Mouse (Mus musculus) lung, embryonic 15.5 days (tissue): Measurements from ENCODE around the gene Ctnna2. TPM values are rescaled to one million over a fixed set of nuclear protein-coding genes. Genes with fewer than 3 reads are reported as not detected.

Source experiments
- ATAC-seq: fragments of 200-750 bp; cut with Nextera tagmentation; 2 replicates; pipeline ENCODE4 v1.8.0; 2017; ENCODE audit warnings: moderate number of reproducible peaks, borderline replicate concordance; ENCODE audit not compliant: low FRiP score, low TSS enrichment; ENCODE audit errors: extremely low read depth
- H3K27ac ChIP-seq: fragments of 300-500 bp; sonication (generic); 2 replicates; pipeline ENCODE4 v1.5.1; 2015; ENCODE audit warnings: moderate library complexity, mild to moderate bottlenecking, inconsistent platforms
- H3K27me3 ChIP-seq: fragments of 300-500 bp; sonication (generic); 2 replicates; pipeline ENCODE4 v1.6.1; 2015; ENCODE audit warnings: inconsistent platforms
- H3K36me3 ChIP-seq: fragments of 300-500 bp; sonication (generic); 2 replicates; pipeline ENCODE4 v1.6.1; 2015; ENCODE audit warnings: inconsistent platforms
- H3K4me1 ChIP-seq: fragments of 300-500 bp; sonication (generic); 2 replicates; pipeline ENCODE4 v1.6.1; 2015; ENCODE audit warnings: inconsistent platforms
- H3K4me2 ChIP-seq: fragments of 300-500 bp; sonication (generic); 2 replicates; pipeline ENCODE4 v1.6.1; 2015; ENCODE audit warnings: inconsistent platforms, mild to moderate bottlenecking, moderate library complexity
- H3K4me3 ChIP-seq: fragments of 300-500 bp; sonication (generic); 2 replicates; pipeline ENCODE4 v1.5.1; 2015; ENCODE audit warnings: mild to moderate bottlenecking, inconsistent platforms
- H3K9ac ChIP-seq: fragments of 300-500 bp; sonication (generic); 2 replicates; pipeline ENCODE4 v1.6.1; 2015; ENCODE audit warnings: inconsistent platforms
- H3K9me3 ChIP-seq: fragments of 300-500 bp; sonication (generic); 2 replicates; pipeline ENCODE4 v1.6.1; 2016; ENCODE audit warnings: inconsistent platforms
- WGBS: fragments of 180-500 bp; shearing (Covaris S2); methylation state at CpG from one replicate; pipeline ENCODE4 v1.1.7; 2015; 5-methylcytosine and 5-hydroxymethylcytosine counted together
- polyA plus RNA-seq: library from polyadenylated mRNA; unstranded; fragments of >200 nt; fragmentation: Nextera tagmentation; extraction: Ambion mirVana; gene quantifications from 2 replicates; pipeline ENCODE4 v1.2.1, GENCODE M21; 2015

Gene Ctnna2
- polyA plus RNA-seq, 1 experiment from 2014 or later = 2.0 TPM

DNA sequence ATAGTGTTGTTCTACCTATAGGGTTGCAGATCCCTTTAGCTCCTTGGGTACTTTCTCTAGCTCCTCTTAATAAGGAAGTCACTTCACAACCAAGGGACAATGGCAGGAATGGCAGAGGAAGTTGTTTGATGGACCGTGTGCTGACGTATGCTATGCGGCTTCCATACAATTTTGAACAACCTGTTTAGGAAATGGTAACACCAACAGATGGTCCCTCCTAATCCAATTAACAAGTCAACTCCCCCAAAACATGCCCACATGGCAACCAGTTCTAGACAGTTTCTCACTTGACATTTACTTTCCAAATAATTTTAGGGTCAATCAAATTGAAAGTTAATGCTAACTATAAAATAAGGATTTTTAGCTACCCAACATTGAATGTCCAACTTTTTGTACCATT lies 176.9 kb downstream of the Ctnna2 start:
- Histone ChIP-seq H3K27me3 (no peaks in the 10 kb centered on the region), H3K27ac (no peak overlapping the region), H3K4me3 (no peak overlapping the region), H3K4me1 (no peaks in the 10 kb centered on the region), H3K36me3 (no peaks in the 10 kb centered on the region), H3K4me2 (no peak overlapping the region), H3K9ac (no peak overlapping the region), H3K9me3 (no peaks in the 10 kb centered on the region)
- 91% methylated on average over 3 of the region's 3 CpGs for WGBS
- ATAC-seq = no peak

DNA sequence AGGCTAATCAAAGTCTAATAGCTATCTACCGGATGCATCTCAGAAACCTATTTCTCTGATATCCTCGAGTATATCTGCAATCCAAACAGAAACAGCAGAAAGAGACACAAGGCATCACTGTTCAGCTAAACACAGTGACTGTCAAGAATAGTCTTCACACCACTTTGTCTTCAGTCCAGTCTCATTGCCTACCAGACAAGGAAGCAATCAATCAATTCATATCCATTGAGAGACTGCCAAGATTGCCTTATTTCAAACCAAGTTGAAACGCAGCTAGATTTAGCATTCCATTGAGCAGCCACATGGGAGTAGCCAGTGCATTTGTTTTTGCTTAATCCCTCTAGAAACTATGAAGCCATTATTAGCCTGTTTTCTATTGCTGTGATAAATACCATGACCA lies 196.2 kb downstream of the Ctnna2 start:
- WGBS = 45% methylated on average over 3 of the region's 3 CpGs
- no peak overlapping the region for H3K9ac ChIP-seq
- no peak overlapping the region for H3K27ac ChIP-seq
- no peak for ATAC-seq
- no peak overlapping the region for H3K4me3 ChIP-seq
- H3K9me3 ChIP-seq = no peaks in the 10 kb centered on the region
- no peaks in the 10 kb centered on the region for H3K27me3 ChIP-seq
- H3K4me2 ChIP-seq = no peak overlapping the region
- H3K4me1 ChIP-seq = no peaks in the 10 kb centered on the region
- H3K36me3 ChIP-seq = no peaks in the 10 kb centered on the region

DNA sequence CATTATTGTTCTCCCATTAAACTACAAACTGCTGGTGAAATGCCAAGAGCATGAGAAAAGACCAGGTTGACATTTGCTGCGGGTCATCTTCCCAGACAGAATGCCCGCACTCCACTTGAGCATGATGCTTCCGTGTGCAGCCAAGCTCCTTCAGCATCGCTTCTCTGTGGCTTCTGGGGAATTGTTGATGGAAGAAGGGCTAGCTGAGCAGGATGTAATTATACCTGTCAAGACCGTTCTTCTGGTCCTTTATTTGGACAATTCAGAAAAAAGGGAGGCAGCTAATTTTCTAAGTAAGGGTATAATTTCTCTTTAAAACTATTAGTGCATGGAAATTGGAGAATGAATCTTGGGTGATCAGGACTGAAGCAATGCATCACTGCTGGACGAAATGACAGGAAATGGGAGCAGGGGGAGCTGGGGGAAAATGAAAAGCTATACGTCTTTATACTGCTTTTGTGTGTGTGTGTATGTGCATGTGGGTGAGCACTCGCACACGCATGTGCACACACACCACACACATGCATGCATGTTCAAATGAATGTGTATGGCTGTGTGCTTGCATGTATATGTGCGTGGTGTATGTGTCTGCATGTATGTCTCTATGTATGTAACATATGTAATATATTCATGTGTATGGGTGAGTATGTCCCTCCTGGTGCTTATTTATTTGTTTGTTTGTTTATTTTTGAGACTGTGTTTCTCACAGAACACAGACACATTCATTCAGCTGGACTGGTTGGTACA lies 211.0 kb downstream of the Ctnna2 start:
- Histone ChIP-seq H3K9ac (no peak overlapping the region), H3K27me3 (no peaks in the 10 kb centered on the region), H3K27ac (no peak overlapping the region), H3K4me1 (no peaks in the 10 kb centered on the region), H3K9me3 (no peaks in the 10 kb centered on the region), H3K4me3 (no peak overlapping the region), H3K36me3 (no peaks in the 10 kb centered on the region), H3K4me2 (no peak overlapping the region)
- no peak for ATAC-seq
- 69% methylated on average over 10 of the region's 10 CpGs for WGBS

DNA sequence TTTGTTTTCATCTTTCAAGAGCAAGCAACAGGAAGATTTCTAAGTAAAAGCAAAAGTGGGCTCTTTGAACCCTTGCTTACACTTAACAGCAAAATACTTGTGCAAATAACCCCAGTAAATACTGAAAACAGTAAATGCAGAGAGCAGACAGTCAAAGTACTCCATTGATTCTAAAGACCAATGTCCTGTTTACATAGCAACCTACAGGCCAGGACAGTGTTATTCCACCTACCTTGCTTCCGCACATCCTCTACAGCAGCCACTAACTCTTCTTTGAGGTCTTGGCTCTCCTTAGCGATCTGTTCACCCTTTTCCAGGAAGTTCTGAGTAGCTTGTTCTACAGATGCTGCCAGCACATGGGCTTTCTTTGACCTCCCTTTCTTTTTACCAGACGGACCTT lies 221.3 kb downstream of the Ctnna2 start:
- WGBS = 77% methylated on average over 3 of the region's 3 CpGs
- Histone ChIP-seq H3K9ac (no peak overlapping the region), H3K27ac (no peak overlapping the region), H3K4me1 (no peaks in the 10 kb centered on the region), H3K4me3 (no peak overlapping the region), H3K27me3 (no peaks in the 10 kb centered on the region), H3K9me3 (no peaks in the 10 kb centered on the region), H3K36me3 (no peaks in the 10 kb centered on the region), H3K4me2 (no peak overlapping the region)
- no peak for ATAC-seq

DNA sequence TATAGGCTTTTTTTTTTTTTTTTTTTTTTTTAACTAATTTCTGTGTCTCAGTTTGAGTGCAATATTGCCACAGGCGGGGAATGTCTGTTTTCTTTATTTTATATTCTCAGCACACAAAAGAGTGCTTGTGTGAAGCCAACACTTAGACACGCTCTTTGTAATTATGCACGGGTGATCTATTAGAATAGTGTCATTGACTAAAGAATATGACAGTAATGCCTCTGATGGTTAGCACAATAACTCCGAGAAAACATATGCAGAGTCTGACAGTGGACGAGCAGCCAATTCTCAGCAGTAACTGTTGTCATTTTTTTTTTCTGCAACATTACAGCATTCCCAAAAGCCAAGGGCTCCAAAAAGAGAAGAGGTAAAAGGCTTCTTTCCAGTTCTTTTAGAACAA lies 234.1 kb downstream of the Ctnna2 start:
- no peak overlapping the region for H3K4me3 ChIP-seq
- no peaks in the 10 kb centered on the region for H3K36me3 ChIP-seq
- H3K27me3 ChIP-seq = no peaks in the 10 kb centered on the region
- no peak overlapping the region for H3K9ac ChIP-seq
- H3K27ac ChIP-seq = no peak overlapping the region
- no peak overlapping the region for H3K4me2 ChIP-seq
- no peak for ATAC-seq
- 75% methylated on average over 5 of the region's 5 CpGs for WGBS
- H3K9me3 ChIP-seq = no peaks in the 10 kb centered on the region
- H3K4me1 ChIP-seq = no peaks in the 10 kb centered on the region

DNA sequence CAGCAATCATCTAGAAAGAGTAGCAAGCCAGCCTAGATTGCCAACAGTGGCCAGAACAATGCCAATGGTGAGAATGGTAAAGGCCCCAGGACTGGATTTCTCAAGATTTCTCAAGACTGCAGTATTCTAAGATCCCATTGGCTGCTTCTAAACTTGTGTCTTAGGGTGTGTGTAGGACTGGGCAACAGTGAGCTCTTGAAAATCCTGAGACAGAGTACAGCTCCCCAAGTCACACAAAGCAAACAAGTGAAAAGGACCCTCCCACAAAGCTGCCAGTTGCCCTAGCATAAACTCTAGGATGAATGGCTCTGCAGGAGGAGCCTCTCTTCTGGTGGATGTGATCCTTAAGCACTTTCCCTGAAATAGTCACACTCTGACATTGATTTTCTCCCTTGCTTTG lies 235.8 kb downstream of the Ctnna2 start:
- no peaks in the 10 kb centered on the region for H3K4me1 ChIP-seq
- H3K36me3 ChIP-seq = no peaks in the 10 kb centered on the region
- no peaks in the 10 kb centered on the region for H3K9me3 ChIP-seq
- H3K27me3 ChIP-seq = no peaks in the 10 kb centered on the region
- no peak overlapping the region for H3K27ac ChIP-seq
- no peak overlapping the region for H3K9ac ChIP-seq
- no peak overlapping the region for H3K4me2 ChIP-seq
- no peak for ATAC-seq
- H3K4me3 ChIP-seq = no peak overlapping the region

- 72% methylated on average over 1 of the region's 1 CpGs for WGBS
- H3K27ac ChIP-seq = no peak overlapping the region
- no peak overlapping the region for H3K4me2 ChIP-seq
- no peaks in the 10 kb centered on the region for H3K4me1 ChIP-seq
- H3K36me3 ChIP-seq = no peaks in the 10 kb centered on the region
- no peak overlapping the region for H3K4me3 ChIP-seq
- no peaks in the 10 kb centered on the region for H3K9me3 ChIP-seq
- no peak overlapping the region for H3K9ac ChIP-seq
- H3K27me3 ChIP-seq = no peaks in the 10 kb centered on the region
- ATAC-seq = no peak
Observed at GRCm38 (mm10) chr6:77742988-77743387, 236.5 kb downstream of the Ctnna2 start.

- H3K4me2 ChIP-seq = no peak overlapping the region
- H3K9me3 ChIP-seq = no peaks in the 10 kb centered on the region
- no peaks in the 10 kb centered on the region for H3K4me1 ChIP-seq
- ATAC-seq = no peak
- H3K4me3 ChIP-seq = no peak overlapping the region
- no peak overlapping the region for H3K9ac ChIP-seq
- no peaks in the 10 kb centered on the region for H3K36me3 ChIP-seq
- H3K27me3 ChIP-seq = no peaks in the 10 kb centered on the region
- 74% methylated on average over 4 of the region's 4 CpGs for WGBS
- H3K27ac ChIP-seq = no peak overlapping the region
Observed at GRCm38 (mm10) chr6:77738640-77739039, 240.9 kb downstream of the Ctnna2 start.

DNA sequence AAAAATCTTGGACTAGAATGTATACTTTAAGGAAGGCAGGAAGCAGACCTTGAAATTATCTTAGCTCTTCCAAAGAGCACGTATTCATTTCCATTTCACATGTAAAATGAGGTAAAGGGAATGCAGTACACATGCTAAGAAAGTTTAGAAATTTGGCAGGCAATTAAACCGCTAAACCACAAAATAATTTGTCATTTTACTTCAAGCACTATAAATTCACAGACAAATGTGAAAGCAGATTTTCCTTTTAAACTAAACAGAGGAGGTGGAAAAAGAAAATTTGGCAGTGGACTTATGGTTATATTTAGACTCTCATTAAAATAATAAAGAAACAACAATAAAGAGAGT lies 254.6 kb downstream of the Ctnna2 start:
- H3K36me3 ChIP-seq = no peaks in the 10 kb centered on the region
- H3K4me2 ChIP-seq = no peak overlapping the region
- H3K9me3 ChIP-seq = no peaks in the 10 kb centered on the region
- no peaks in the 10 kb centered on the region for H3K4me1 ChIP-seq
- H3K4me3 ChIP-seq = no peak overlapping the region
- H3K9ac ChIP-seq = no peak overlapping the region
- no peak overlapping the region for H3K27ac ChIP-seq
- WGBS = 43% methylated on average over 2 of the region's 2 CpGs
- ATAC-seq = no peak
- H3K27me3 ChIP-seq = no peaks in the 10 kb centered on the region

DNA sequence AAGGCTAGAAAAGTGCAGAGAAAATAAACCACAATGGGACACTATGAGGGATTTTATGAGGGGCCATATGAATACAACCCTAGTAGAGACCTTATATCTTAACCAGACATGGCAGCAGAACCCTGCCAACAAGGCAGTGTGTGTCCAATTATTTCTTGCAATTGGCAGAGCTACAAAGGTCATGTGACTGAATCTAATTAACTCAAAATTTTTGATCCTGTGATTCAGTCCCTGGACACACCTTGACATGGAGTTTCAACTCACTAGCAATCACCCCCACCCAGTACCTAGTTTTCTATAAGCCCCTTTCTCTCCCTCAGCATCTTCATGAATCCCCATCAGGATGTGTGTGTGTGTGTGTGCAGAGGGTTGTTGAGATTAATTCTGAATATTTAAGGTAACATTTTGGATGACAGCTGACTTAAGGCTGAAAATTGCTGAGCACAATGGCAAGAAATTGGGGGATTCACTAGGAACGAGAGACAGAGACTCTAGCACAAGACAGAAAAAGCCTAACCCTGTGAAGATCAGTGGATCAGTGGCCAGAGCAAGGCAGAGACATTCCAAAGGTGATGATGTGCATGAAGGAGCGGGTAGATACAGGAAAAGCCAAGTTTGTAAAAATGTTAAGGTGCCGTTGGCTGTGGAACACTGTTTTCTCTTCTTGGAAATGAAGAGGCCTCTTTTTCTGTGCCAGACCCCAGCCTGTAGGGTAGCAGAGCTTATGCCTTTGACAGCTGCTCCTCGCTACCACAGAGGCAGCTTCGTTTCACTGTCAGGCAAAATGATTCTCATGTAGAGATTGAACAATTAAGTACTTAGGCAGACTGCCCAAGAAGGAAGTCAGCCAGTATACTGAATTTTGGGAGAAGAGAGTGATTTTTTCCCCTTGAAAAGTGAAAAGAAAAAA lies 255.2 kb downstream of the Ctnna2 start:
- Histone ChIP-seq H3K36me3 (no peaks in the 10 kb centered on the region), H3K4me1 (no peaks in the 10 kb centered on the region), H3K9me3 (no peaks in the 10 kb centered on the region), H3K4me2 (no peak overlapping the region), H3K9ac (no peak overlapping the region), H3K27me3 (no peaks in the 10 kb centered on the region), H3K4me3 (no peak overlapping the region), H3K27ac (0 out of 2 replicates have a peak overlapping the region, but pooled peaks have one; percentile 13)
- no peak; the same call in 1 of the 2 replicates for ATAC-seq
- 44% methylated on average over 5 of the region's 5 CpGs for WGBS

DNA sequence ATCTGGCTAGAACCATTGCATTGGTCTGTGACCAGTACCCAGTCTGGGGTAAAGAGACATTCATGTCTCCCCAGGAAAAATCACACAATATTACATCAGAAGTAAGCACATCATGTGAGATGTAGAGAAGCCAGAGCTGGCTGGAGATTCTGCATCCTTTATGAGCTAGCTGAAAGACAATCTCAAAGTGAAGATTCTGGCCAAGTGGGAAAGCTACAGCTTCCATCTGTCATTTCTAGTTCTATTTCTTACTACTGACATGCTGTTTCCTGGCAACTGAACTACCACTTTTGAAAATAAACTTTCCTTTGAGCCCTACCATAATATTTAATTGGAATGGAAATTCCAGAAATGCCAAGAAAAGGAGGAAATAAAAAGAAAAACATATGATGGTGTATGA lies 285.4 kb downstream of the Ctnna2 start:
- no peaks in the 10 kb centered on the region for H3K4me1 ChIP-seq
- ATAC-seq = no peak
- H3K27me3 ChIP-seq = no peaks in the 10 kb centered on the region
- no peaks in the 10 kb centered on the region for H3K36me3 ChIP-seq
- H3K4me3 ChIP-seq = no peak overlapping the region
- no peak overlapping the region for H3K27ac ChIP-seq
- H3K4me2 ChIP-seq = no peak overlapping the region
- no peaks in the 10 kb centered on the region for H3K9me3 ChIP-seq
- no peak overlapping the region for H3K9ac ChIP-seq

GRCm38 (mm10) chr6:77687173-77687572 lies 292.3 kb downstream of the Ctnna2 start:
- Histone ChIP-seq H3K36me3 (no peaks in the 10 kb centered on the region), H3K4me1 (no peaks in the 10 kb centered on the region), H3K9ac (no peak overlapping the region), H3K27me3 (no peaks in the 10 kb centered on the region), H3K4me2 (no peak overlapping the region), H3K9me3 (no peaks in the 10 kb centered on the region), H3K4me3 (no peak overlapping the region), H3K27ac (no peak overlapping the region)
- ATAC-seq = no peak
- WGBS = 46% methylated on average over 1 of the region's 1 CpGs
